Mouse (Mus musculus): Measurements from ENCODE around the gene Sppl3.

- TF ChIP-seq ZNF384 (IDR thresholded peaks at IDR 0.05; ENCODE audit: low read depth, low read length) (no peak), ZC3H11A (IDR thresholded peaks at IDR 0.05; ENCODE audit: borderline replicate concordance, low read depth, low read length) (no peak), MAFK (IDR thresholded peaks at IDR 0.05; ENCODE audit: insufficient read depth, low read depth, low read length) (no peak)
These were observed 72.6 kb downstream of the Sppl3 start for GRCm38 (mm10) chr5:115083492-115083891.
